ENCODE assay signal across 8 mouse cellular contexts in the genomic region with DNA sequence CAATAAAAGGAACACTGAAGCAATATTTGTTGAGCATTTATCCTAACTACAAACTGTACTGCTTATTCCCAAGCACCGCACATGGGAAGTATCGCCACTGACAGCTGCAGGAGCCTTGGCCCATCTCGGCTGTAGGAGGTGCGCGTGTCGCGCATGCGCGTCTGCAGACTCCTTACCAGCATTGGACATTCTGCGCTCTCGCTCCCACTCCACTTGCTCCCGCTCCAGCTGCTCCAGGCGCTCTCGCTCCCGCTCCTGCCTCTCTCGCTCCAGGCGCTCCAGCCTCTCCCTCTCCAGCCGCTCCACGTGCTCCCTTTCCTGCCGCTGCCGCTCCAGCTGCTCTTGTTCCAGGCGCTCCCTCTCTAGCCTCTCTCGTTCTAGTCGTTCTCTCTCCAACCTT.
DNase-seq lines count a peak whose midpoint lies in the region; ATAC-seq lines count a peak whose summit lies in the region.

No protein-coding gene starts in this region.

- no peak for ATAC-seq in erythroblast, adult 5-6 weeks (replicated peaks; ENCODE audit: low FRiP score, poor library complexity, severe bottlenecking)
- no peak for ATAC-seq in midbrain, embryonic 14.5 days (ENCODE audit: low FRiP score, low TSS enrichment)
- ATAC-seq in granulocyte monocyte progenitor cell, adult 5-6 weeks (replicated peaks; ENCODE audit: poor library complexity, severe bottlenecking): no peak

- H3K36me3 ChIP-seq in erythroblast, embryonic 14.5 days (ENCODE audit: control insufficient read depth): no peaks in the 10 kb centered on the region
- H3K36me3 ChIP-seq in midbrain, embryonic 14.5 days (ENCODE audit: control insufficient read depth, insufficient read depth, low read length): peaks cover 27% of the 10 kb centered on the region

- H3K27ac ChIP-seq in midbrain, embryonic 14.5 days (replicated peaks; ENCODE audit: low read depth, low read length): no peak overlapping the region

- 84% methylated on average over 24 of the region's 24 CpGs for WGBS in midbrain, embryonic 14.5 days

- H3K9ac ChIP-seq in midbrain, embryonic 14.5 days (replicated peaks; ENCODE audit: low read length): no peak overlapping the region

- H3K9me3 ChIP-seq in erythroblast, embryonic 14.5 days (ENCODE audit: control insufficient read depth, low read length): no peaks in the 10 kb centered on the region
- no peaks in the 10 kb centered on the region for H3K9me3 ChIP-seq in midbrain, embryonic 14.5 days (ENCODE audit: control insufficient read depth, low read length)

- no peak overlapping the region for H3K4me2 ChIP-seq in midbrain, embryonic 14.5 days (ENCODE audit: low read length)

- DNase-seq in adrenal gland, postnatal 14 days: peak; percentile 18
- DNase-seq in heart, adult 18-20 months: peak; percentile 20 to 54
- DNase-seq in layer of hippocampus, adult 8-10 months (ENCODE audit: low spot score in 2 of 2): peak; percentile 22 to 47
- DNase-seq in midbrain, embryonic 14.5 days: peak; percentile 54
- no peak for DNase-seq in thymus, postnatal 25 days

- peaks cover 13% of the 10 kb centered on the region for H3K27me3 ChIP-seq in erythroblast, embryonic 14.5 days (ENCODE audit: control insufficient read depth)
- H3K27me3 ChIP-seq in midbrain, embryonic 14.5 days (ENCODE audit: control insufficient read depth, insufficient read depth, low read length): no peaks in the 10 kb centered on the region

- H3K4me3 ChIP-seq in erythroblast, embryonic 14.5 days (replicated peaks): peak overlapping the region; percentile 30
- no peak overlapping the region for H3K4me3 ChIP-seq in midbrain, embryonic 14.5 days (replicated peaks; ENCODE audit: low read depth, low read length)

- peaks cover 15% of the 10 kb centered on the region for H3K4me1 ChIP-seq in erythroblast, embryonic 14.5 days (ENCODE audit: control insufficient read depth)
- no peaks in the 10 kb centered on the region for H3K4me1 ChIP-seq in midbrain, embryonic 14.5 days (ENCODE audit: control insufficient read depth, insufficient read depth, low read length)
